Mouse (Mus musculus) ES-CJ7 (cell line): ENCODE data around the gene Stoml1.
A peak's percentile ranks its signal among the peaks of the same experiment; 100 is the strongest.

Experiments
- DNase-seq: peaks from one replicate; pipeline ENCODE4 v3.0.0; 2011; ENCODE audit warnings: low read depth, low spot score

The Stoml1 gene

GRCm38 (mm10) chr9:58303115-58303514, 50.2 kb downstream of the Stoml1 start:
- no peak for DNase-seq

GRCm38 (mm10) chr9:58303599-58304271, 50.8 kb downstream of the Stoml1 start:
- no peak for DNase-seq

GRCm38 (mm10) chr9:58305686-58306085, 52.7 kb downstream of the Stoml1 start:
- DNase-seq = no peak

GRCm38 (mm10) chr9:58308395-58308794, 55.4 kb downstream of the Stoml1 start:
- no peak for DNase-seq

- DNase-seq = no peak
Observed at GRCm38 (mm10) chr9:58310043-58310660, 57.2 kb downstream of the Stoml1 start.

- peak; percentile 80 for DNase-seq
Observed at GRCm38 (mm10) chr9:58311191-58311910, 58.4 kb downstream of the Stoml1 start.
